Mouse (Mus musculus) liver (tissue): ENCODE data around the gene Syne1.

Experiments used
- DNase-seq: peaks from one replicate; pipeline ENCODE4 v3.0.0-alpha.2; 2020; ENCODE audit warnings: mixed read lengths

Syne1 gene

GRCm38 (mm10) chr10:5045213-5045612 is 506.1 kb downstream of the Syne1 start:
- no peak for DNase-seq

DNA sequence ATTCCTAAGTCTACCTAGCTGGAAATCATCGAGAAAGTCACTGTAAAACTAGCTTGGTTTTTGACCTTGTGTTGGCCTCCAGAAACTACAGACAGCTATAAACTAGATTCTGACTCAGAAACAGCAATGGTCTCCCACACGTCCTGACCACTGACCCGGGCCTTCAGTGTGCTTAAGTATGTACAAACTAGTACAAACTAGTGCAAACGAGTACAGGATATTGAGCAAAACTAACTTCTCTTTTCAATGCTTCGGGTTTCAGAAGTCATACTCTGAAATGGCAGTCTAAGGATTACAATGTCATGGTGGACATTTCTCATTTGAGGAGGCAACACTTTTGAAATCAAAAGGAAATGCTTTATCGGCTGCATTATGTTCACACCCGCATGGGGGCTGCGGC is 506.8 kb downstream of the Syne1 start:
- DNase-seq: no peak

- no peak for DNase-seq
Observed at GRCm38 (mm10) chr10:5041254-5041653, 510.0 kb downstream of the Syne1 start.

GRCm38 (mm10) chr10:5032192-5033048 is 518.9 kb downstream of the Syne1 start:
- no peak for DNase-seq

GRCm38 (mm10) chr10:5029883-5030282 is 521.4 kb downstream of the Syne1 start:
- no peak for DNase-seq

GRCm38 (mm10) chr10:5029161-5029560 is 522.1 kb downstream of the Syne1 start:
- DNase-seq: no peak

- DNase-seq: no peak
Observed at GRCm38 (mm10) chr10:5028301-5028700, 523.0 kb downstream of the Syne1 start.

DNA sequence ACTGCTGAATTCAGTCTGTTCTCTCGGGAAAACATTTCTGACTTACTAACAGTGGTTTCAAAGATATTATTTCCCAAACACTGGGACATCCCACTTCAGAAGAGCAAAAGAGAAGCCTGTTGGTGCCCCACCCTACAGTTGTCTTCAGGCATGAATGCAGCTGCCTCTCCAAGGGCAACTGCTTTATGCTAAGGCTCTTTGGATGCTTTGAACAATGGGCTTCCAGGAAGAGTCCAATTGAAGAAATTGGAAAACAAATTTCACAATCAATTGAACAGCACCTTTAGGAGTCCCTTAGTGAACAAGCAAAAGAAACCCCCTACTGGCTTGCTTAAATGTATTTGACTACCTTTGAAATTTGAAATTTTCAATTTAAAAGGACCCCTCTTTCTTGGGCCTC is 524.1 kb downstream of the Syne1 start:
- no peak for DNase-seq

DNA sequence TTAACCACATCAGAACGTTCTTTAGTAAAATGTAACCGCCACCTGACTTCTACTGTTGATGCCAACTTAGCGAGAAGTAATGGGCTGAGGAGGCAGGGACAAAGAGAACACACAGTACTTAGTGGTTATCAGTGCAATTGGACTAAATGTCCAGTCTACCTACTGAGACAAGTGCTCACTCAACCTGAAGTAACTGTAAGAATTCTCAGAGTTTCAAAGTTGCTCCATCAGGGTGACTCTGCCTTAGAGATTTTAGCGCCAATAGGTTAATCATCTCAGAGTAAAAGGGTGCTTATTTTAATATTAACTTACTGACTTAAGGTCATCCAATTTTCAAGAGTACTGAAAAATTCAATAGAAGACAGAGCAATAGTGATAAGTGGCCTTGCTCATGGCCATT is 525.4 kb downstream of the Syne1 start:
- DNase-seq: no peak

GRCm38 (mm10) chr10:5017148-5017547 is 534.1 kb downstream of the Syne1 start:
- DNase-seq: no peak

DNA sequence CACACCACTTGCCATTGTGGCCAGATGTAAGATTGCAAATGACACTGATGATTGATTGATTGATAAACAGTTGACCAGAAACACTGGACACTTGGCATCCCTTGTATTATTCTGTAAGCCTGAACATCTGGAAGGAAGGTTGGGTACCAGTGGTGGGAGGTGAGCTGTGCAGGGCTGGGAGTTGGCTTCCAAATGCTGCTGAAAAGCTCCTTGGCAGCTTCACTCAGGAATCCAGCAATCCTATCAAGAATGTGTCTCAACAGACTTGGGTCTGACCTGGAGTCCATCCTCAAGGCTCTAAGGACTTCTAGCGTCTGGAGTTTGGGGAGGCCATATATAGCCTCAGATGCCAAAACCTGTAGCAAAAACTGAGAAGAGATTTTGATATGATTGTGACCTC is 536.3 kb downstream of the Syne1 start:
- DNase-seq: no peak

DNA sequence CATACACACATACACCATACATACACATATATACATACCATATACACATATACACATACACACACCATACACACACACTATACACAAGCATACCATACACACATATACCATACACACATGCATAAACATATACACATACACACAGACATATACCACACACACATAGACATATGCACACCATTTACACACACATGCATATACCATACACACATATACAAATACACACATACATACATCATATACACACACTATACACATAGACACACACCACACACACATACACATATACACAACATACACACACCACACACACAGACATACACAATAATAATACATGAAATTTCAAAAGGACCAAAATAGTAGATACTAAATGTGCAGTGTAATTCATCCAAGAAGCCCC is 539.3 kb downstream of the Syne1 start:
- DNase-seq: no peak

- no peak for DNase-seq
Observed at GRCm38 (mm10) chr10:5008795-5009366, 542.4 kb downstream of the Syne1 start.

DNA sequence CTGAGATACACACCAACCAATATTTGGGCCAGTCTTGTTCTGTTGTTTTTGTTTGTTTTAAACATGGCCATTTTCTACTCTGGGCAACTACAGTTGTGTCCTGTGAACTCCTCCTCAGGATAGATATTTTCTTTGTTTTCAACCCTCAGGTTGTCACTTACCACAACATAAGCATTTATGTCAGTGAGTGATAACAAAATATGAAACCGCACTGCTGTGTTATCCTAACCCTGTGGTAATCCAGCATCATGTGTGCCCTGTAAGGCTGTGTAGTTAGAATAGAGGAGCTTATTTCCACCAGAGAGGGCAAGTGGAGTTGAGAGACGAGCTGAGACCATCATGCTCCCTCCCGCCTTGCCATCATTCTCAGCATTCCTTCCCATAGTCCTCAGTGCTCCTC is 554.7 kb downstream of the Syne1 start:
- DNase-seq: no peak

GRCm38 (mm10) chr10:4993802-4994201 is 557.5 kb downstream of the Syne1 start:
- no peak for DNase-seq

- no peak for DNase-seq
Observed at GRCm38 (mm10) chr10:4983919-4984318, 567.4 kb downstream of the Syne1 start.

GRCm38 (mm10) chr10:4977374-4977773 is 573.9 kb downstream of the Syne1 start:
- no peak for DNase-seq

DNA sequence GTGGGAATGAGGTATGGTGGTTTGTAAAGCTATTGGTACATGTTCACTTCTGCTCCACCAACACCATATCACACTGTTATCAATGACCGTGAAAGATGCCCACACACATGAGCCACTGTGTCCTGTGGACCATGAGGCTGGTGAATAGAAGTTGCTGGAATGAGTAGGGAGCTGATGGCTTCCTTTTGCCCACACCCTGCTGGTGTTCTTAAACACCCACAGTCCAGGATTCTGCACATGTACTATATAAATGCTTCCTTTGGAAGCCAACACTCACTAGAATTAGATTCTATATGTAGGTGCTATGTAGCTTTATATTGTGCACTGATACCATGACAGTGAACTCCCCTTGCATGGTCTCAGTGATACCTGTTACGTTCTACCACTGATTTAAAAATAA is 574.7 kb downstream of the Syne1 start:
- no peak for DNase-seq

DNA sequence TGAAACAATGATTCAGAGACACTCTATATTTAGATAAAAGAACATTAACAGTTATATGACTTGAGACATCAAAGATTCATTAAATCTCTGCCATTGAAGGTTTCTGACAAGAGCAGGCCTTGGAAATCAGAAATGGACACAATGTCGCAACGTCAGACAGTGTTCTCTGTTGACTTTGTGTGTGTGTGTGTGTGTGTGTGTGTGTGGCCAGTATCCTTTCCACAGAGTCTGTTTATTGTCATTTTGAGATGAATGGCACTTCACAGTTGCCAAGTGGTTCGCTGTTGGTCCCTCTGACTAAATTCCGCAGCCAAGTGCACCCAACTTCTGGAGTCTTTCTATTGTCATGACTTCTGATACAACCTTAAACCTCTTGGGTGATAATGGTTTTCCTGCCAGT is 577.0 kb downstream of the Syne1 start:
- no peak for DNase-seq

DNA sequence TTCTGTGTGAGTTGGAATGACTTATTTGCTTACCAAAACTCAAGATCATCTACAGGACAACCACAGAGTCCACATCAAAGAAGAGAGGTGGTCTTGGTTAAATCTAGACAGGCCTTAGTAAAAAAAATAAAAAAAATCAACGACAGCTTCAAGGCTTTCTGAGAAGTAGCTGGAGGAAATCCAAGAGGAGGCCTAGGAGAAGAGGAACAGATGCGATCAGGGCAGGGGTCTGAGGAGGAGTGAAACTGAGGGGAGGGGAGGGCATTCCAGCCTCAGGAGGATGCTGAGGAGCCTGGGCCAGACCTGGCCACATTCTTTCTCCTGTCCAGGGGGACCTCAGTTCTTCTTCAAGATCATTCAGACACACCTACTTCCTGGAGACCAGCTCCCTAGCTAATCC is 579.3 kb downstream of the Syne1 start:
- no peak for DNase-seq

GRCm38 (mm10) chr10:4971586-4971985 is 579.7 kb downstream of the Syne1 start:
- no peak for DNase-seq

DNA sequence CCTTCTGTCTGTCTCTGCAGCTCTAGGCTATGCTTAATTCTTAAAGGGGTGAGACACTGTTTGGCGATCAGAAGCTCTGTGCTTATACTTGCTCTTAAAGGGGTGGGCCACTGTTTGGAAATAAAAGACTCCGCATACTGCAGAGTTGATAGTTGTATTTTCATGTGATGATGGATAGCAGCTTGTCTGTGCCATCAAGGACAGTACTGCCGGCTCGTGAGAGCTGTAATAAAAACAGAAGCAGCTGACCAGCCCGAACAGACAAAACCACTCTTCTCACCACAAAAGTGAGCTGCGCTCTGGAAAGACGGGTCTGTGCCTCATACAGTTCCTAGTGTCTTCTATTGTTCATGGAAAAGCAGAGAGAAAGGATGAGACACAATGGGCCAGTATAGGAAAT is 580.1 kb downstream of the Syne1 start:
- no peak for DNase-seq
